Mouse (Mus musculus) cerebellum, adult 8-10 months (tissue): ENCODE results near the gene Foxn3.
"Not testable (repeated sequence)": the region's sequence is repeated elsewhere in the genome, so short reads cannot be mapped to it uniquely, and the experiment has no call there.

ENCODE experiments used
- DNase-seq: peaks from one replicate; pipeline ENCODE4 v3.0.0; 2022

Gene Foxn3

GRCm38 (mm10) chr12:99205734-99206133, 357.6 kb downstream of the Foxn3 start:
- no peak for DNase-seq

DNA sequence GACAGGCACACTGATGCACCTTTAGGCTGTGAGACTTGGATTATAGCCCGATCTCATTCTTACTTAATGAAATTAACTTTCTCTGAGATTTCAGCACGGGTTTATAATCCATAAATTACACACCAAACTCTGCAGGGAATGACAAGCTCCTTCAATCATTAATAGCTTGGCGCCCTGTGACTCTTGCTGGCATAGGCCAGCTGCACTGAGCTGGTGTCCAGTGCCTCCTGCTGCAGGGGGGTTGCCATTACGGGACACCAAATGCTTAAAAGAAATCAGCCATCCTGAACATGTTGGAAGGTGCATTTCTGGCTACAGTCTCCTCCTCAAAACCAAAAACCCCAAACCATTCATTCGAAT, 364.3 kb downstream of the Foxn3 start:
- peak; percentile 49 for DNase-seq

GRCm38 (mm10) chr12:99198428-99199123, 364.8 kb downstream of the Foxn3 start:
- no peak for DNase-seq

DNA sequence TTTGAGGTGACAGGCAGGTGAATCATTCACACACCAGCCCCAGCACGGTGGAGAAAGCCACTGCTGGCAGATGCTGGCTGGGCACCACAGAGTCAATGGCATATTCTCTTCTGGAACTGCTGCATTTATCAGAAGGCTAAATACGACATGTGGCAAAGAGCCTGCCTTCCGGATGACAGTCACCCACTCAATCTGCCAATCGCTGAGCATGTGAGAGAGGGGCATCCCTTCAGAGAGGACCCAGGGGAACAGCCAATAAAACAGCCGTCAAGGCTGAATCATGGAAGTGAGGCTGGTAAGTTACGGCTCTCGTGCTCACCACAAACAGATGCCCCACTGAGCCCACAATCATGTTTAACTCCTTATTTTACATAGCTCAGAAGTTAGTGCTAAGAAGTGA, 366.4 kb downstream of the Foxn3 start:
- DNase-seq = no peak

- no peak for DNase-seq
Measured at GRCm38 (mm10) chr12:99195655-99196054, 367.7 kb downstream of the Foxn3 start.

- DNase-seq = not testable (repeated sequence)
Measured at GRCm38 (mm10) chr12:99194120-99194519, 369.3 kb downstream of the Foxn3 start.

- no peak for DNase-seq
Measured at GRCm38 (mm10) chr12:99187671-99188070, 375.7 kb downstream of the Foxn3 start.

DNA sequence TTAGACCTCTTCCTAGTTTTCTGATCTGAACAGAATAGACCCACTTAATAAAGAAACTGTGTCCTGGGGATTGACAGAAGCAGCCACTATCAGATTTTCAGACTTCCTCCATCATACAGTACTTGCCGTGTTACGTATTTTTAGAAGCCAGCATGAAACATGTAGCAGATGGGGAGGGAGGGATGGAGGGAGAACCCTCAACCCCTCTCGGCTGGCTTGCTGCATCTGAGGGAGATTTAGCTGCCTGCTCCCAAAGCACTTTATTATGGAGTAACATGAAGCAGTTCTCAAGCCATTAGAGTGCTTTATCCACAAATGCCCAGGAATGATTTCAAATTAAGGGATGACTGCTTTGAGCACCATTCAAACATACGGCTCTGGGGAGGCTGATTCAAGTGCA, 377.1 kb downstream of the Foxn3 start:
- no peak for DNase-seq

GRCm38 (mm10) chr12:99183261-99183792, 380.1 kb downstream of the Foxn3 start:
- DNase-seq = no peak

- no peak for DNase-seq
Measured at GRCm38 (mm10) chr12:99182338-99182737, 381.0 kb downstream of the Foxn3 start.

DNA sequence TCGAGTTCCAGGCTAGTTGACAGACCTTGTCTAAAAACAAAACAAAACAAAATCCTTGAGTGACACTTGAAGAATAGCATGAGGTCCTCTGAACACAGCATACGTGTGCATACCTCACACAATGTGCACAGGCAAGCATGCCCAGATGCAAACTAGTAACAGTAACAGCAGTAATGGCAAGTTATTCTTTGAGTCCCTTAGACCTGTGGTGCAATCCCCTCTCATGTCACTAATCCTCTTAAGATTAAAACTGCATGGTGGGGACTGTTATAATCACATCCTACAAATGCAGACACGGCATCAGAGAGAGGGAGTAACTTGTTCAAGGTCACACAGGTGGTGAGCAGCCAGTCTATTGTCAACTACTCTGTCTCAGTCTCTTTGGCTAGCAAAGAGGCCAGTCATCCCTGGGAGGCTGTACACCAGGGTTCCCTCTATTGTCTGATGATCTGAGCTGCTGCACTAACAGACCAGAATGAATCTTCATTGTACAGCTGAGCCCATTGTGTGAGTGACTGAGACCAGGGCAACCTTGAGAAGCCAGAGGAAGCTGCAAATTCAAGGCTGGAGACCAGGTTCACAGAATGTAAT, 383.1 kb downstream of the Foxn3 start:
- DNase-seq = no peak

- no peak for DNase-seq
Measured at GRCm38 (mm10) chr12:99174979-99175621, 388.3 kb downstream of the Foxn3 start.

DNA sequence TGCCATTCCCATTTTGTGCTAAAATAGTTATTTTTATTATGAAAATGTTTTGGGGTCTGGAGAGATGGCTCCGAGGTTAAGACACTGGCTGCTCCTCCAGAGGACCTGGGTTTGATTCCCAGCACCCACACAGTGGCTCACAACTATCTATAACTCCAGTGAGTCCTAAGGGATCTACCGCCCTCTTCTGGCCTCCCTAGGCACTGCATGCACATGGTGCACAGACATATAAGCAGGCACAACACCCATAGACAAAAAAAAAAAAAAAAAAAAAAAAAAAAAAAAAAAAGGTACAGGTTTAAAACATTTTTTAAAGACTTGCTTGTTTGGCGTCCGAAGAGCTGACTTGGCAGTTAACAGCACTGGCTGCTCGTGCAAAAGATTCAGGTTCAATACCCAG, 391.2 kb downstream of the Foxn3 start:
- DNase-seq = no peak

GRCm38 (mm10) chr12:99169925-99170324, 393.5 kb downstream of the Foxn3 start:
- no peak for DNase-seq

- DNase-seq = no peak
Measured at GRCm38 (mm10) chr12:99166091-99166490, 397.3 kb downstream of the Foxn3 start.

GRCm38 (mm10) chr12:99163342-99163682, 400.1 kb downstream of the Foxn3 start:
- DNase-seq = no peak

- DNase-seq = no peak
Measured at GRCm38 (mm10) chr12:99162639-99163341, 400.6 kb downstream of the Foxn3 start.

DNA sequence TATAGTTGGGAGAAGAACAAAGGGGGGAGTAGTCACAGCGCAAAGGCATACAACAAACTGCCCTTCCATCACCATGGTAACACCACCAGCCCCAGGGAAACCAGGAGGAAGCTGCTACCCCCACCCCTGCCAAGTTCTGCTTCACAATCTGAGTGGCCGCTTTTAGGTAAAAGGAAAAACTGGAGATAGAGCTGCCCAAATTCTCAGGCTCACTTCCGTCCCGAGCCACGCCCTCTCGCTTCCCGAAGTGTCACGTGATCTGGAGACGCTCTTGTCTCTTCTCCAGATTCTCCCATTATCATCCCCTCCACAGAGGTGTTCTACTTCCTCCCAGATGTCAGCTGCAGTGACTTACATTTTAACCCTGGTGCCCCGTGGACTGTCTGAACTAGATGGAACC, 401.2 kb downstream of the Foxn3 start:
- no peak for DNase-seq

GRCm38 (mm10) chr12:99160061-99160460, 403.3 kb downstream of the Foxn3 start:
- DNase-seq = no peak

- DNase-seq = no peak
Measured at GRCm38 (mm10) chr12:99155904-99156303, 407.5 kb downstream of the Foxn3 start.

GRCm38 (mm10) chr12:99154230-99154629, 409.2 kb downstream of the Foxn3 start:
- DNase-seq = no peak

DNA sequence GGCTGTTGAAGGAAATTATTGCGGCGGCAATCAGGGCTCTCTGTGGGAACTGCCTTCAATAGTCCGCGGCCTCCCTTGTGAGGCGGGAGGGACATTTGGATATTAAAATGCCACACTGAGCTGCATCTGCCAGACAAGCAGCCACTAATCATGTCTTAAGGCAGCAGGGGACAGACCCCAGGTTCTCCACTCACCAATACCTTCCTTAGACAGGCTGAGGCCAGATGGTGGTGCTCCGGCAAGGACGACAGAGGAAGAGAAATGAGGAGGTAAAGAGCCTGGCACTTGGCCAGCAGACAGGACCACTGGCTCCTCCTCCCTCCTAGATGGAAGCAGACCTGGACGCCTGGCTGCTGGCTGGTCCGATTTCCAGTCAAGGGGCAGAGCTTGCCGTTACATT, 409.7 kb downstream of the Foxn3 start:
- peak; percentile 63 for DNase-seq

GRCm38 (mm10) chr12:99150126-99150525, 413.3 kb downstream of the Foxn3 start:
- peak; percentile 27 for DNase-seq

DNA sequence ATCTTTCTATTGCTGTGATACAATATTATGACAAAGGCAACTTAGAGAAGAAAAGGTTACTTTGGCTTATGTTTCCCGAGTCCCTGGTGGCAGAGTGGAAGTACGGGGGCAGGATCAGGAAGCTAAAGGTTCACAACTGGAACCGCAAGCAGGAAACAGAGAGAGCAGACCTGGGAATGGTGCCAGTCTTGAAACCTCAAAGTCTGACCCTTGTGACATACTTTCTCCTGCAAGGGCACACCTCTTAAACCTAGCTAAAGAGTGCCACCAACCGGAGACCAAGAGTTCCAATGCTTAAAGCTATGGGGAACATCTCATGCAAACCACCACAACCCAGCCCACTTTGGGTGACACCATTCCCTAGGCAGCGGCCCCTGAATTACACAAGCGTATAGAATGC, 414.2 kb downstream of the Foxn3 start:
- no peak for DNase-seq
